Mouse (Mus musculus): Measurements from ENCODE around the gene Shank2.

The Shank2 gene

GRCm38 (mm10) chr7:144001628-144002027 lies at the start of gene Shank2:
Shank2 (plus strand) TSS chr7:144001928.
- no peak for DNase-seq

GRCm38 (mm10) chr7:143952130-143952529 lies 49.6 kb upstream of the Shank2 start:
- DNase-seq, result no peak

- no peak for DNase-seq
These were observed 45.0 kb upstream of the Shank2 start for GRCm38 (mm10) chr7:143956575-143957295.

GRCm38 (mm10) chr7:143958030-143958565 lies 43.6 kb upstream of the Shank2 start:
- no peak for DNase-seq

GRCm38 (mm10) chr7:143963813-143964212 lies 37.9 kb upstream of the Shank2 start:
- DNase-seq, result no peak

- DNase-seq, result no peak
These were observed 35.1 kb upstream of the Shank2 start for GRCm38 (mm10) chr7:143966621-143967020.

- DNase-seq, result no peak
These were observed 24.3 kb upstream of the Shank2 start for GRCm38 (mm10) chr7:143977491-143977830.

- no peak for DNase-seq
These were observed 23.7 kb upstream of the Shank2 start for GRCm38 (mm10) chr7:143977831-143978682.

- DNase-seq, result peak; percentile 11
These were observed 22.9 kb upstream of the Shank2 start for GRCm38 (mm10) chr7:143978741-143979371.

- DNase-seq, result no peak
These were observed 21.7 kb upstream of the Shank2 start for GRCm38 (mm10) chr7:143979986-143980385.

GRCm38 (mm10) chr7:143986281-143986680 lies 15.4 kb upstream of the Shank2 start:
- no peak for DNase-seq

GRCm38 (mm10) chr7:143991160-143991559 lies 10.6 kb upstream of the Shank2 start:
- DNase-seq, result no peak

- DNase-seq, result no peak
These were observed 2.7 kb upstream of the Shank2 start for GRCm38 (mm10) chr7:143999073-143999472.

GRCm38 (mm10) chr7:144003471-144003870 lies 1.7 kb downstream of the Shank2 start:
- no peak for DNase-seq

- no peak for DNase-seq
These were observed 6.4 kb downstream of the Shank2 start for GRCm38 (mm10) chr7:144008079-144008478.

- DNase-seq, result no peak
These were observed 7.3 kb downstream of the Shank2 start for GRCm38 (mm10) chr7:144008985-144009384.

GRCm38 (mm10) chr7:144014485-144014884 lies 12.8 kb downstream of the Shank2 start:
- no peak for DNase-seq

- no peak for DNase-seq
These were observed 20.1 kb downstream of the Shank2 start for GRCm38 (mm10) chr7:144021801-144022200.

- no peak for DNase-seq
These were observed 21.0 kb downstream of the Shank2 start for GRCm38 (mm10) chr7:144022682-144023081.

GRCm38 (mm10) chr7:144023561-144023960 lies 21.8 kb downstream of the Shank2 start:
- no peak for DNase-seq

- DNase-seq, result no peak
These were observed 24.5 kb downstream of the Shank2 start for GRCm38 (mm10) chr7:144026024-144026752.

- no peak for DNase-seq
These were observed 27.5 kb downstream of the Shank2 start for GRCm38 (mm10) chr7:144029246-144029645.

GRCm38 (mm10) chr7:144030796-144031195 lies 29.1 kb downstream of the Shank2 start:
- no peak for DNase-seq
